Mouse (Mus musculus): ENCODE measurements around the gene Lrrc17. TPM values are rescaled to one million over a fixed set of nuclear protein-coding genes. Genes with fewer than 3 reads are reported as not detected.
"Not testable (repeated sequence)": the region's sequence is repeated elsewhere in the genome, so short reads cannot be mapped to it uniquely, and the experiment has no call there.

Lrrc17 gene
- polyA plus RNA-seq, 1 experiment = 1.1 TPM

- no peaks in the 10 kb centered on the region for H3K4me1 ChIP-seq (ENCODE audit: control insufficient read depth, insufficient read depth, low read length)
- no peaks in the 10 kb centered on the region for H3K27me3 ChIP-seq (replicated peaks; ENCODE audit: control insufficient read depth, insufficient read depth, low read length)
- no peak overlapping the region for H3K4me3 ChIP-seq (ENCODE audit: insufficient read depth, low read depth, low read length)
- no peak for DNase-seq
- 83% methylated on average over 13 of the region's 13 CpGs for WGBS
- H3K36me3 ChIP-seq (ENCODE audit: control insufficient read depth, insufficient read depth, low read length) = no peaks in the 10 kb centered on the region
- no peak overlapping the region for H3K27ac ChIP-seq (ENCODE audit: insufficient read depth, low read depth, low read length)
- no peak for TF ChIP-seq POLR2A (IDR thresholded peaks at IDR 0.05; ENCODE audit: low read depth, low read length)
- no peak for TF ChIP-seq CTCF (conservative IDR thresholded peaks at IDR 0.05; ENCODE audit: insufficient read depth, insufficient read length, low read depth, low read length)
These were observed 31.8 kb downstream of the Lrrc17 start for GRCm38 (mm10) chr5:21575210-21575550.

- Histone ChIP-seq H3K36me3 (ENCODE audit: control insufficient read depth, insufficient read depth, low read length) (no peaks in the 10 kb centered on the region), H3K4me3 (ENCODE audit: insufficient read depth, low read depth, low read length) (no peak overlapping the region), H3K27ac (ENCODE audit: insufficient read depth, low read depth, low read length) (no peak overlapping the region), H3K4me1 (ENCODE audit: control insufficient read depth, insufficient read depth, low read length) (no peaks in the 10 kb centered on the region), H3K27me3 (replicated peaks; ENCODE audit: control insufficient read depth, insufficient read depth, low read length) (no peaks in the 10 kb centered on the region)
- 77% methylated on average over 3 of the region's 3 CpGs for WGBS
- TF ChIP-seq POLR2A (IDR thresholded peaks at IDR 0.05; ENCODE audit: low read depth, low read length) = no peak
- no peak for TF ChIP-seq CTCF (conservative IDR thresholded peaks at IDR 0.05; ENCODE audit: insufficient read depth, insufficient read length, low read depth, low read length)
- no peak for DNase-seq
These were observed 34.8 kb downstream of the Lrrc17 start for GRCm38 (mm10) chr5:21578136-21578535.

GRCm38 (mm10) chr5:21586763-21587162, 43.4 kb downstream of the Lrrc17 start:
- H3K27me3 ChIP-seq (replicated peaks; ENCODE audit: control insufficient read depth, insufficient read depth, low read length) = no peaks in the 10 kb centered on the region
- no peak for TF ChIP-seq POLR2A (IDR thresholded peaks at IDR 0.05; ENCODE audit: low read depth, low read length)
- TF ChIP-seq CTCF (conservative IDR thresholded peaks at IDR 0.05; ENCODE audit: insufficient read depth, insufficient read length, low read depth, low read length) = peak; percentile 65
- WGBS = 51% methylated on average over 6 of the region's 6 CpGs
- no peaks in the 10 kb centered on the region for H3K36me3 ChIP-seq (ENCODE audit: control insufficient read depth, insufficient read depth, low read length)
- peak; percentile 54 for DNase-seq
- no peaks in the 10 kb centered on the region for H3K4me1 ChIP-seq (ENCODE audit: control insufficient read depth, insufficient read depth, low read length)
- no peak overlapping the region for H3K27ac ChIP-seq (ENCODE audit: insufficient read depth, low read depth, low read length)
- H3K4me3 ChIP-seq (ENCODE audit: insufficient read depth, low read depth, low read length) = no peak overlapping the region

- H3K27ac ChIP-seq (ENCODE audit: insufficient read depth, low read depth, low read length) = no peak overlapping the region
- H3K27me3 ChIP-seq (replicated peaks; ENCODE audit: control insufficient read depth, insufficient read depth, low read length) = no peaks in the 10 kb centered on the region
- no peaks in the 10 kb centered on the region for H3K4me1 ChIP-seq (ENCODE audit: control insufficient read depth, insufficient read depth, low read length)
- TF ChIP-seq POLR2A (IDR thresholded peaks at IDR 0.05; ENCODE audit: low read depth, low read length) (no peak), CTCF (conservative IDR thresholded peaks at IDR 0.05; ENCODE audit: insufficient read depth, insufficient read length, low read depth, low read length) (no peak)
- DNase-seq = no peak
- WGBS = 77% methylated on average over 7 of the region's 7 CpGs
- no peak overlapping the region for H3K4me3 ChIP-seq (ENCODE audit: insufficient read depth, low read depth, low read length)
- no peaks in the 10 kb centered on the region for H3K36me3 ChIP-seq (ENCODE audit: control insufficient read depth, insufficient read depth, low read length)
These were observed 44.3 kb downstream of the Lrrc17 start for GRCm38 (mm10) chr5:21587683-21588082.

GRCm38 (mm10) chr5:21588220-21588619, 44.9 kb downstream of the Lrrc17 start:
- DNase-seq = no peak
- Histone ChIP-seq H3K36me3 (ENCODE audit: control insufficient read depth, insufficient read depth, low read length) (no peaks in the 10 kb centered on the region), H3K4me3 (ENCODE audit: insufficient read depth, low read depth, low read length) (no peak overlapping the region), H3K4me1 (ENCODE audit: control insufficient read depth, insufficient read depth, low read length) (no peaks in the 10 kb centered on the region), H3K27me3 (replicated peaks; ENCODE audit: control insufficient read depth, insufficient read depth, low read length) (no peaks in the 10 kb centered on the region), H3K27ac (ENCODE audit: insufficient read depth, low read depth, low read length) (no peak overlapping the region)
- TF ChIP-seq CTCF (conservative IDR thresholded peaks at IDR 0.05; ENCODE audit: insufficient read depth, insufficient read length, low read depth, low read length) (no peak), POLR2A (IDR thresholded peaks at IDR 0.05; ENCODE audit: low read depth, low read length) (no peak)
- 86% methylated on average over 13 of the region's 13 CpGs for WGBS

- TF ChIP-seq POLR2A (IDR thresholded peaks at IDR 0.05; ENCODE audit: low read depth, low read length) (no peak), CTCF (conservative IDR thresholded peaks at IDR 0.05; ENCODE audit: insufficient read depth, insufficient read length, low read depth, low read length) (no peak)
- Histone ChIP-seq H3K27me3 (replicated peaks; ENCODE audit: control insufficient read depth, insufficient read depth, low read length) (no peaks in the 10 kb centered on the region), H3K4me3 (ENCODE audit: insufficient read depth, low read depth, low read length) (no peak overlapping the region), H3K36me3 (ENCODE audit: control insufficient read depth, insufficient read depth, low read length) (no peaks in the 10 kb centered on the region), H3K4me1 (ENCODE audit: control insufficient read depth, insufficient read depth, low read length) (no peaks in the 10 kb centered on the region), H3K27ac (ENCODE audit: insufficient read depth, low read depth, low read length) (no peak overlapping the region)
- 53% methylated on average over 2 of the region's 2 CpGs for WGBS
- DNase-seq = no peak
These were observed 48.7 kb downstream of the Lrrc17 start for GRCm38 (mm10) chr5:21592106-21592505.

- H3K27me3 ChIP-seq (replicated peaks; ENCODE audit: control insufficient read depth, insufficient read depth, low read length) = no peaks in the 10 kb centered on the region
- H3K4me3 ChIP-seq (ENCODE audit: insufficient read depth, low read depth, low read length) = no peak overlapping the region
- H3K27ac ChIP-seq (ENCODE audit: insufficient read depth, low read depth, low read length) = no peak overlapping the region
- 94% methylated on average over 9 of the region's 9 CpGs for WGBS
- H3K36me3 ChIP-seq (ENCODE audit: control insufficient read depth, insufficient read depth, low read length) = no peaks in the 10 kb centered on the region
- no peak for DNase-seq
- no peaks in the 10 kb centered on the region for H3K4me1 ChIP-seq (ENCODE audit: control insufficient read depth, insufficient read depth, low read length)
- TF ChIP-seq POLR2A (IDR thresholded peaks at IDR 0.05; ENCODE audit: low read depth, low read length) = no peak
- TF ChIP-seq CTCF (conservative IDR thresholded peaks at IDR 0.05; ENCODE audit: insufficient read depth, insufficient read length, low read depth, low read length) = no peak
These were observed 49.9 kb downstream of the Lrrc17 start for GRCm38 (mm10) chr5:21593201-21593709.

GRCm38 (mm10) chr5:21599536-21599935, 56.2 kb downstream of the Lrrc17 start:
- H3K27ac ChIP-seq (ENCODE audit: insufficient read depth, low read depth, low read length); H3K4me3 ChIP-seq (ENCODE audit: insufficient read depth, low read depth, low read length); H3K4me1 ChIP-seq (ENCODE audit: control insufficient read depth, insufficient read depth, low read length); H3K36me3 ChIP-seq (ENCODE audit: control insufficient read depth, insufficient read depth, low read length); H3K27me3 ChIP-seq (replicated peaks; ENCODE audit: control insufficient read depth, insufficient read depth, low read length): not testable (repeated sequence)
- peak; percentile 88 for DNase-seq
- 41% methylated on average over 2 of the region's 2 CpGs for WGBS
